Mouse (Mus musculus) cerebellum, postnatal 14 days (tissue): ENCODE data around the gene Tomm6.
"Not testable (repeated sequence)": the region's sequence is repeated elsewhere in the genome, so short reads cannot be mapped to it uniquely, and the experiment has no call there.

Source experiments
- DNase-seq, 2 experiments: peaks; one replicate each; pipeline ENCODE4 v3.0.0; 2021; ENCODE audit warnings: mixed read lengths in 2 of 2

Tomm6 gene

DNA sequence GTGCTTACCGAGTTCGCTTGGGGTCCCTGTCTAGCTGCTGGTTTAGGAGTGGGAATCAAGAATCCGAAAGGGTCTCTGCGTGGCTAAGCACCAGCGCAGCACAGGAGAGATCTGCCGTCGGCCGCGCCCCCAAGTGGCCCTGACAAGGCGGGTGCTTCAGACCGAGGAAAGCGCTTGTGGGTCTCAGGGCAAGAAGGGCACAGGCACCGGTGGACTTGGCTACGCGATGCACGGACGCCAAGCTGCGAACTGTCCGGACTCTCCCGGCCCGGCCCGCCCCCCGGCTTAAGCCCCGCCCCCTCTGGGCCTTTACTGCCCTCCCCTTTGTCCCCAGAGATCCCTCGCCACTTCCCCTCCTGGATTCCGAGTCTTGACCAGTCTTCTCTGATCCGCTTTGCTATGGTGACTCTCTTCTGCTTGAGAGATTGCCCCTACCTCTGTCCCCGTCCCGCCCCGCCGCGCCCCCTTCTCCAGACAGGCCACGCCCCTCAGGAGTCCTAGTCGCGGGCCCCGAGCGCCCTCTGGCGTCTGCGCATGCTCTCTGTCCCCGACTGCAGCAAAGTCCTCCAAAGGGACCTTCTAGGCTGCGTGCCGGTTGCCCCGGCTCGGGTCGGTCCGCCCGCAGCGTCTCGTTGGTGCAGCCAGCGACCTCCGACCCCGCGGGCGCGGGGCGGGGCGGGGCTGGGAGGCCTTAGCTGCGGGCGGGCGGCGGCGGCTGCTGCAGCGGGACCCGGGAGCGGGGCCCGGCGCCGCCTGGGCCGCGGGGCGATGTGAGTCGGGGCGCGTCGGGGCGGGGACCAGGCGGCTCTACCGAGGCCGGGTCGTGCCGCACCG, 6.5 kb upstream of the Tomm6 start, which contains the start of gene Prickle4:
TSS of gene Prickle4 (minus strand) at position 234 of the 834 bp plus-strand sequence.
- peak; percentile 99 for DNase-seq

DNA sequence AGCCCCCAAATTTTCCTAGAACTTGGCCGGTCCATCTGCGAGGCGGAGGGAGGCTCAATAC, 6.1 kb upstream of the Tomm6 start, which contains the start of gene Gm21981:
TSS of gene Gm21981 (minus strand) at position 14 of the 61 bp plus-strand sequence.
- DNase-seq = no peak

DNA sequence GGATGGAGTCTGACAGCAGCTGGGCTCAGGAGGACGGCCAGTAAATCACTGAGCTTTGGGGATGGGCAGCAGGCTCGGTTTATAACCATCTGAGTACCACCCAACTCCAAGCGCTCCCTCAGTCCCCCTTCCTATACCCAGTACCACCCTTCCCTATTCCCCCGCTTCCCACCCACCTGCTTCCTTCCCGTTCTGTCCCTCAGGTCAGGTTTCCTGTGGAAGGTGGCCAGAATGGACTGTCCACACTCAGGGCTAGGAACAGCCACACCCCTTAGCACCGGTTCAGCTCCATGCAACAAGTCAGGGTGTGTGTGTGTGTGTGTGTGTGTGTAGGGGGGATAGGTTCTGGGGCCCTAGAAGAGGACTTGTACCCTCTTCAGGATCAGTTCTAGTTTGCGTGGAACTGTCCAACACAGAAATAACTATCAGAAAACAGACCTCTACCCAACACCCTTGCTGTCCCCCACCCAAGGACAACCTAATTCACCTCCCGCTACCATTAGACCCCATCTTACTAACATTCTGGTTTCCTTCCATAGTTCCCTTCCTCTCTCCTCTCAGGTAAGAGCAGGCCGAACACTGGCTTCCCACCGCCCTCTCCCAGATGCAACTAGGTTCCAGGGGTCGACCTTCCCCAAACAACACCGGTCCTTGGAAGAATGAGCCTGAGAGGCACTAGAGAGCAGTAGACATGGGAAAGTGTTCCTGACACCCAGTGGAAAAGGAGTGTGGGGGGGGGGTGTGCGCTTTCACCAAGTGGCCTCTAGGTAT, 5.7 kb upstream of the Tomm6 start:
- DNase-seq = peak in 1 of 2 experiments; percentile 30

DNA sequence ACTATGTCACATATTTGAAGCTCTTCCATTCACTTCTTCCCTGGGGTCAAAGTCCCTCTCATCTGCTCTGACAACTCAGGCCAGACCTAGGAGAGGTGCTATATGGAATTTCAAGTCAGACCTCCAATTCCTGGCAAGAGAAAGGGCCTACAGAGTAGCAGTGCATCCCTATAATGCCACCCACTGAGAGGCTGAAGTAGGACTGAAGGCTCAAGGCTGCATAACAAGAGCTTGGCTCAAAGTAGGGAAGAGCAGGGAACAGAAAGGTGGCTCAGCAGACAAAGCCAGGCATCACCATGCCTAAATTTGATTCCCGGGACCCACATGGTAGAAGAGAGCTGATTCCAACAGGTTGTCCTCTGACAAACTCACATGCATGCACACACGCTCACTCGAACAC, 3.5 kb upstream of the Tomm6 start:
- no peak for DNase-seq

DNA sequence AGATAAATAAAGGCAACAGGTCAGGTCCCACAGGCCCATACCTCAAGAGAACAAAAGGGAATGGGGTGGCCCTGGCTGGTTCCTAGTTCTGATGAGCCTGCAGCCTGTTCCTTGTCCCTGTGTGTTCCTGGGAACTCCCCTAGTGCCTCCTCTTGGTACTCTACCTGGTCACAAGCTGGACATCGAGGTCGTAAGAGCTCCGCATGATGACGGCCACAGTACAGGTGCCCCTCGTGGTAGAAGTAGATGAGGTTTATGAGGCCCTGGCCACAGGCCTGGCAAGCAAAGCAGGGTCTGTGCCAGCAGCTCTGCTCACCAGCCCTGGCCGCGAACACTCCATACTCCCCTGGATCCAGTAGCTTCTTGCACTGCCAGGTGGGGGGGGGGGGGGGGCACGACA, 1.7 kb upstream of the Tomm6 start:
- peak in 1 of 2 experiments; percentile 27 for DNase-seq

DNA sequence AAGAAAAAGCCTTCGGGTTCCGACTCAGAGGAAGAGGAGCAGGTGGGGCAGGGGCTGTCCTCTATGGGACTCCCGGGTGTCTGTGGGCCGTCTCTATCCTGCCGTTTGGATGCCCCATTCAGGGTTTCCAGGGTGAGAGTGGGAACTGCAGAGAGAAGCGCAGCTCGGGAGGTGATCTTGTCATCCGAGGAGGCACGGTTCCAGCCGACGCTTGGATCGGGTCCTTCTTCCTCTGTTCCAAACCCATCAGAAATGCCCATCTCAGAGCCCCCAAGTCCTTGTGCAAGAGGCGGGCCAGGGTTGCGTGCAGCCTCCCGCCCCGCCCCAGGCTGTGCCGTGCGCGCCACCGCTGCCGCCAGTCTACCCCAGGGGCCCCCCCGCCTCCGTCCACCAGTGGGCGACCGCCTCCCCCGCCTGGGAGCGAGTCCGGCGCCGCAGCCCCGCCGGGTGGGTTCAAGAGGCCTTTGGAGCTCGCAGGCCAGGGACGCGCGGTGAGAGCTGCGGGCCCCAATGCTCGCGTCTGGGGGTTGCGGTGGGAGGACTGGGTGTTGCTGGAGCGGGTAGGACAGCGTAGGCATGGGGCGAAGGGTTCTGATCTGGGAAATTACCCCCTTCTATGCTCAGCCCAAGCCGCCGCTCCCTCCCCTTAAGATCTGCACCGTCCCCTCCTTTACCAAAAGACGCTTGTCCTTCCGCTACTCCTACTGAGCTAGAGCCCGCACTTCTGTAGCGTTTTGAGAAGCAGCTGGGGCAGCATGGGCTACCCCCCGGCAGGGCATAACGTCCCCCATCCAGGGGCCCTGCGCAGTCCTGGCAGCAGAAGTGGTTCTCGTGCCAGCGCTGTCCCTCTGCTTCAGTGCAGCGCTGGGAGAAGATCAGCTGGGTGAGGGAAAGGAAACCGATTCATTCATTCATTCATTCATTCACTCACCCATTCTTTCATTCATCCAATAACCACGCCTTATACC, 706 bp upstream of the Tomm6 start, which contains the start of gene Frs3:
TSS of gene Frs3 (plus strand) at position 423 of the 968 bp plus-strand sequence.
- DNase-seq = peak; percentile 81 to 83

DNA sequence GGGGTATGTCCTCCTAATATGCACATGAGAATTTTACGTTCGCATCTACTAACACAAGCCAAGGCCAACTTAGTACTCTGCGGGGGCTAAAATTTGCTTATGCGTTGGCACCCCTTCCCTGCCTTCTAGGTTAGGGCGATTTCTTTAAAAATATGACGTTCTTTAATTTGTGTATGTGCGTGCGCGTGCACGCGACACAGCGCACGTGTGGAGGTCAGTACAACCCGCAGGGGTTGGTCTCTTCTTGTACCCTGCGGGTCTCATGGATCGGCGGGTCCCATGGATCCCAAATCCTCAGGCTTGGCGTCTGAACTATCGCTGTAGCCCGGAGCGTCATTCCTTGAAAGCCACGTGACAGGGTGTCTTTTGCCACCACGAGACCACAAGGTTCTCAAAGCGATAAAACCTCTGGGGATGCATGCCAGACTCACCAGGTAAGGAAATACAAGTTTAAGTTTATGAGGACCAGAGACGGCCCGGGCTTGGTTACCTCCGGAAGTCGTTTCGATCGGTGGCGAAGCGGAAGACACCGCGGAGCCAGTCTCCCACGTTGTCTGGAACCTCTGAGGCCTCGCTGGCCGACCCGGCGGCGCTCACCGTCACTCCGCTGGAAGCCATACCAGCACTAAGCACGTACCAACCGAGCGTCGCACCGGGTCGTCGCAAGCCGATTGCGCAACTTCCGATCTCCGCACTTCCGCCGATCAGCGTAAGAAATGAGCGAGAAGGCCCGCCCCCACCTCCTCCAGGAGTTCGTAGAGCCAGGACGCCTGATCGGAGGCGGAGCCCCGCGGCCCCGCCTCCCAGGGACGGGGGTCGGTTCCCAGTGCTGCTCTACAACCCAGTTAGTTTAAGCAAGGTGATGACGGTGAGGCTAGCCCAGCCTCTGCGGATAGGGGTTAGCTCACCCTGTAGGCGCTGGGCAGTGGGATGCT, 510 bp downstream of the Tomm6 start:
- DNase-seq = peak; percentile 95 to 96

DNA sequence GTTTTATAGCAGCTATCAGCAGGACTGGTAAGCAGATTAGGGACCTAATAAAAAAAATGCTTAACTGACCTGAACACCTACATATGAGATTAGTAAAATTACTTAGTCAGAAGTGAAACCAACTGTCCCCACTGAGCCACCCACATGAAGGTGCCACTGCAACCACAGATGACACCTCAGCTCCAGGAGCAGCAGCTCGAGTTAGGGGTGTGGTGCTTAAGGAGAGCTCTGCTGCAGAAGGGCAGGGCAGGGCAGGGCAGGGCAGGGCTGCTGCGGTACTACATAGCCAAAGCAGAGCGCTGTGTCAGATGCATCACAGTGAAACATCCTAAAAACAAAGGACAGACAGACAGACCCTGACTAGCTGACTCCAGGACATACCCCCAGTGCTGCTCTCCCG, 5.3 kb downstream of the Tomm6 start:
- no peak for DNase-seq

DNA sequence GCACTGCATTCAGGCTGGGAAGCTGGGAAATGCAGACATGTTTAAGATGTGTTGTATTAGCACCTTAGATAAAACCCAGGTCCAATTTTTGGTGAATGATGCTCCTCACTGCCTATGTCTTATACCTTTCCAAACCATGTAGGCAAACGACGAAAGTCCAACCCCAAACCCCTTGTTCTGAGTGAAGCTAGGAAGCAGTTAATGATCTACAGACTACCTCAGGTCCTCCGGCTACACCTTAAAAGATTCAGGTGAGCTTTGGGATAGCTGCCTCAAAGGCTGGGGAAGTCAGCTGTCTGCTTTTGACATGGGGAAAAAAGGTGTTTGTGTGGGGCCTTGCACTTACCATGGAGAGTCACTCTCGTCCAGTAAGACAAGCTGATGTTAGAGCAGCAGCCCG, 9.5 kb downstream of the Tomm6 start:
- no peak for DNase-seq

DNA sequence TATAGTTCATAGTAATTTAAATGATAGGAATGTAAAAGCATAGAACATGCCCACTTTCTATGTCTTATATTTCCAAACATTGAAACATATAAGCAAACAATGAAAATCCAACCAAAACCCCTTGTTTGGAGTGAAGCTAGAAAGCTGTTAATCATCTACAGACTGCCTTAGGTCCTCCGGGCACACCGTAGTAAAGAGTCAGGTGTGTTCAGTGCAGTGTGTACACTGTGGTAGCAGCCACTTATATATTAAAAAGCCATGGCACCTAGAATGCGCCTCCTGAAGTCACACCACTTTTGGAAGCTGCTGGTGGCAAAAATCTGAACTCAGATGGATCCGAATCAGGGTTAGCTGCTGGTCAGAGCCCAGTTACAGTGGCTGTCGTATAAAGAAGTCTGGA, 9.9 kb downstream of the Tomm6 start:
- no peak for DNase-seq

DNA sequence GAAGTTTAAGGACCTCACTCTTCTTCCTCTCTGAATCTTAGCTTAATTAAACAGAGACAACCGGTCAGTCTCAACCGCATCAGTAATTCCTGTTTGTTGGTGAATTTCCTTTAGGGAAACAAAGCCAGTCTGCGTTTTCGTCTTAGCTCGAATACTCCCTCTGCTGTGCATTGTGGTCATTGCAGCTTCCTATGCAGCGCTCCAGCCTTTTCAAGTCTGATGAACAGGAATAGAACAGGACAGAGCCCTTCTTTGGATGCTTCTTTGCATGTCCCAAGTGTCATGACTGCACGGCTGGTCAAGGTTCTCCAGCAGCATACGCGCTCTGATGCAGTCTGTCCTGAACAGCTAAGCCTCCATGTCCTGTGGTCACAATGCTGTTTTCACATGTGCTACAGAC, 11.6 kb downstream of the Tomm6 start:
- peak; percentile 86 to 88 for DNase-seq

DNA sequence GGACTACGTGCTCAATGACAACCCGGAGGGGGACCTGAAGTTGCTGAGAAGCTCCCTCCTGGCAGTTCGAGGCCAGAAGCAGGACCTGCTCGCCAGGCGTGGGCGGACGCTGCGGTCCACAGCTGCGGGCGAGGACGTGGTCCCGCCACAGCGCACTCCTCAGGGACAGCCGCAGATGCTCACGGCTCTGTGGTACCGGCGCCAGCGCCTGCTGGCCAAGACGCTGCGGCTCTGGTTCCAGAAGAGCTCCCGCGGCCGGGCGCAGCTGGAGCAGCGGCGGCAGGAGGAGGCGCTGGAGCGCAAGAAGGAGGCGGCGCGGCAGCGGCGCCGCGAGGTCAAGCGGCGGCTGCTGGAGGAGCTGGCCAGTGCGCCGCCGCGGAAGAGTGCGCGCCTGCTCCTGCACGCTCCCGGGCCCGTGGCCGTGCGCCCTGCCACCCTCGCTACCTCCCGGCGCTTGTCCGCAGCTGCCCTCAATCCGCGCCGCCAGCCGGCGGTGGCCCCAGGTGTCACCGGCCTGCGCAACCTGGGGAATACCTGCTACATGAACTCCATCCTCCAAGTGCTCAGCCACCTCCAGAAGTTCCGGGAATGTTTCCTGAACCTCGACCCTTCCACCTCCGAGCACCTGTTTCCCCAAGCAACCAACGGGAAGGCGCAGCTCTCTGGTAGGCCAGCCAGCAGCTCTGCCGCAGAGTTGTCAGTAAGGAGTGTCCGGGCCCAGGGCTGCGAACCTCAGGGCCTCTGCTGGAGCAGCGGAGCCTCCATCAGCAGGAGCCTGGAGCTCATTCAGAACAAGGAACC, 15.7 kb downstream of the Tomm6 start:
- peak; percentile 27 to 33 for DNase-seq

DNA sequence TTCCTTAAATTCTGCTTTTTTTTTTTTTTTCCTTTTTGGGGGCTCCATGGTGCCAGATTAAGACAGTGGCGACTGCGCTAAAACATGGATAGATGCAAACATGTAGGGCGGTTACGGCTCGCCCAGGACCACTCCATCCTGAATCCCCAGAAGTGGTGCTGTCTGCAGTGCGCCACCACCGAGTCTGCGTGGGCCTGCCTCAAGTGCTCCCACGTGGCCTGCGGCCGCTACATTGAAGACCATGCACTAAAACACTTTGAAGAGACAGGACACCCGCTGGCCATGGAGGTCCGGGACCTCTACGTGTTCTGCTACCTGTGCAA, 16.2 kb downstream of the Tomm6 start:
- no peak for DNase-seq

DNA sequence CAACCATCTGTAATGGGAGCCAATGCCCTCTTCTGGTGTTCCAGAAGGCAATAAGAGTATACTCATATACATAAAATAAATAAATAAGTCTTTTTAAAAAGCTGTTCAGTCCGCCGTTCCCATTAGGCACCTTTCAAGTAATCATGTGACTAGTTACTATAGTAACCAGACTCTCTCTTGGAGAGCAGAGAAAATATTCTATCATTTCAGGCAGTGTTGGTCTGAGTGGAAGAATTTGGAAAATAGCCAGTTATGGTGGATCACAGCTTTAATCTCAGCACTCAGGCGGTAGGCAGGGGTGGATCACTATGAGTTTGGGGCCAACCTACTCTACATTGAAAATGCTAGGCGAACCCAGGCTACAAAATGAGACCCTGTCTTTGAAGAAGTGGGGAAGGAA, 19.0 kb downstream of the Tomm6 start:
- no peak for DNase-seq

DNA sequence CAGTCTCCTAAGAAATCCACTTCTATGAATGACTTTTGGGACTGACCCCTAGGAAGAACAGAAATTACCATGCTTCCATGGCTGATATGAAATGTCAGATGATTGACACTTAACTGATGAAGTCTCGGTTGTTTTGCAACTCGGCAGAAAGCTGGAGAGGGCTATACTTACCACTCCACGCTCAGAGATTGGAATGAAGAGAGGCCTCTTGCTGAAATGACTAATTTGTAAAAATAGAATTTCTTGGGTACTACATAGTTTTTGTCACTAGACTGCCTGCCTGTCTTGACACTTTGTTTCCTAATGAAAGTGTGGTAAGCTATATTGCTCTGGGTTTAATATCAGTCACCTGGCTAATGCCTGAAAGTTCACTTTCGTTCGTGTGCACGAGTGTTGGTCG, 23.7 kb downstream of the Tomm6 start:
- no peak for DNase-seq

DNA sequence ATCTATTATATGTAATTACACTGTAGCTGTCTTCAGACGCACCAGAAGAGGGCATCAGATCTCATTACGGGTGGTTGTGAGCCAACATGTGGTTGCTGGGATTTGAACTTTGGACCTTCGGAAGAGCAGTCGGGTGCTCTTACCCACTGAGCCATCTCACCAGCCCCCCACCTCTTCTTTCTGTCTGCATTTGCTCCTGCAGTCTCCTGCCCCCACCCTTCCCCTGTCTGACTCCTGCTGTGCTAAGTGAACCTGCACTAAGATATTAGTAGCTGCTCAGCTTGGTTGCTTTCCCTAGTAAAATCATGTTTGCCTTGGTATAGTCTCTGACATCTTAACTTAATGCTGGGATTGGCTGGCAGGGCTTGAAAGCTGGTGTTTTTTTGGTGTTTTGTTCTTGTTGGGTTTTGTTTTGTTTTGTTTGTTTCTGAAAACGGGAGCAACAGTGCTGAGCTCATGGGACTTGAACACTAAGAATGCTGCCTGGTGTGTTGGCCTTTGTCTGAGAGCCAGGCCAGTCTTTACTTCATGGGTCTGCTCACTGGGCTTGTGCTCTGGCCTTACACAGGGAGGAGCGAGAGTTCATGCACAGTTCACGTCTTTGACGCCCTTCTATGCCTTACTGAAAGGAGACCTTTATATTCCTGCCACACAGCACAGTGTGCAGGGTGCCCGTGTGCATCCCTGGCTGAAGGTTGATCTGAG, 25.0 kb downstream of the Tomm6 start:
- no peak for DNase-seq

DNA sequence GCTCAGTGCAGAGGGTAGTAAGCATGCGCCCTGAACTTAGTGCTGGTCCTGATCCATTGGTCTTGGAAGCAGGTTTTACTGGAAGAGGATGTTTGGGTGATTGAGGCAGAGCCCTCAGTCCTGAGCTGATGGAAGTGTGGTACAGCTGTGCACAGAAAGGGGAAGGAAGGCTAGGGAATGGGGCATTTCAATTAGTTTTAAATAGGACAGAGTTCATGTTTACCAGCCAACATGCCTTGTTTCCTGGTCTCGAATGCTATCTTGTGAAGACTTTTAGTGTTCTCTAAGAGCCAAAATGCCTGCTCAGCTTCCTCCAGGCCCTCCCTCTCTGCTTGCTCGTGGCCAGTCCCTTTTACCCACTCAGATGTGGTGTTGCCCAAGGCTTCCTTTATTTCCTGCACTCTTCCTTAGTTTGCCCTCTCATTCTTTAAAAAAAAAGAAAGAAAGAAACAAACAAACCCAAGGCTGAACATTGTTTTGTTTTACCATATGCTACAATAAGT, 29.4 kb downstream of the Tomm6 start:
- DNase-seq = no peak

DNA sequence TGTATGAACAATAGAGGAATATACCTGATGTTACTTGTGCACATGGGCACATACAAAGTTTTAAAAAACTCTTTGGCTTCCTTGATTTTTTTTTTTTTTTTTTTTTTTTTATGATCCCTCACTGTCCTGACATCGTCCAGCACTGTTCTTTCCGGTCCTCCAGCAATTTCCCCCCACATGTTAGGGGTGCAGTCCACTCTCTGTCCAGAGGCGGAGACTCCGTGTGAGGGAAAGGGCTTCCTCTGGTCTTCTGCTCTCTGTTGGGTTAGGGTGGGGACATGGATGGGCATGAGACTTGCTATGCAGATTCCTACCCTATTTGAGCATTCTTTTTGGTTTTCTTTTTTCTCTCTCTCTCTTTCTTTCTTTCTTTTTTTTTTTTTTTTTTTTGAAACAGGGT, 30.3 kb downstream of the Tomm6 start:
- DNase-seq = no peak

DNA sequence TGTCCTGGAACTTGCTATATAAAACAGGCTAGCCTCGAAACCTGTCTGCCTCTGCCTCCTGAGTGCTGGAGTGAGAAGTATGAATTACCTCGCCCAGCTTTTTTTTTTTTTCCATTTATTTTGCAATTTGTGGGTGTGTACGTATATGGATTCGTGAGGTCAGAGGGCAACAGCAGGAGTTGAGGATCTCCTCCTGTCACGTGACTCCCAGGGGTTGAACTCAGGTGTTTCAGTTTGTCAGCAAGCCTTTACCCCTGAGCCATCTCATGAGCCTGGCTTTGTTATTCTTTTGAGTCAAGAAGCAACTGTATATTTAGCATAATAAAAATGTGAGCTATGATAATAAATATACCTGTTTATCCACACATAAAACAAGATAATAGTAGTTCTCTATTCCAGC, 32.5 kb downstream of the Tomm6 start:
- DNase-seq = no peak

DNA sequence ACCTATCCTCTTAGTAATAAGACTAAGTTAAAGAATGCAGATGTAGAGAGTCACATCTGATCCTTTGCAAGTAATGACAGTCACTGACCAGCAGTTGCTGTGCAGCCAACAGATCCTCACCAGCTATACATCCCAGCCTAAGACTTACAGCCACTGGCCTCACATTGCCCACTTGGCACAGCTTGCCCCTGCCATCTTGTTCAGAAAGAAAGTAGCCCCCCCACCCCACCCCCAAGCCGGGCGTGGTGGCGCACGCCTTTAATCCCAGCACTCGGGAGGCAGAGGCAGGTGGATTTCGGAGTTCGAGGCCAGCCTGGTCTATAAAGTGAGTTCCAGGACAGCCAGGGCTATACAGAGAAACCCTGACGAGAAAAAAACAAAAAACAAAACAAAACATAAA, 33.8 kb downstream of the Tomm6 start:
- not testable (repeated sequence) for DNase-seq

DNA sequence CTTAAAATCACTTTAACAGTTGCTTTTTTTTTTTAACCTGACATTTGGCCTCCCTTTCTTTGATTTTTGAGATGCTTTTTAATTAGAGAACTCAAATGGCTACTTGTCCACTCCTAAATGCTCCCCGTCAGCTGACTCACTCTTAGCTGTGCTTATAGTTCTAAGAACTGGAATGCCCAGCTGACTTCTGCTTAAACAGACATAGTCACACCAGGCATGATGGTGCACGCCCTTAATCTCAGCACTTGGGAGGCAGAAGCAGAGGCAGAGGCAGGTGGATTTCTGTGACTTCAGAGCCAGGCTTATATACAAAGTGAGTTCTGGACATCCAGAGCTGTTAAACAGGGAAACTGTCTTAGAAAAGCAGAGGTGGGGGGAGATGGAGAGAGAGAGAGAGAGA, 36.2 kb downstream of the Tomm6 start:
- DNase-seq = no peak
